Mouse (Mus musculus) MEL (cell line): ENCODE data around the gene Slc16a3.

Experiments used
- CHD1 ChIP-seq: IDR thresholded peaks from 2 replicates; pipeline ENCODE4 v1.6.1; 2012; ENCODE audit warnings: low read depth, mild to moderate bottlenecking, inconsistent platforms, low read length, improper control_type of control experiment
- CTCF ChIP-seq, 3 experiments: IDR thresholded peaks in 2 of 3; conservative IDR thresholded peaks in 1 of 3; 2 replicates each; pipeline ENCODE4 v1.5.1; 2011 to 2012; ENCODE audit warnings: low read length in 3 of 3, low read depth in 2 of 3, mild to moderate bottlenecking in 2 of 3, improper control_type of control experiment in 1 of 3, inconsistent platforms in 1 of 3, mixed read lengths in 1 of 3, moderate library complexity in 1 of 3; ENCODE audit not compliant: control insufficient read depth in 1 of 3, insufficient read depth in 1 of 3, poor library complexity in 1 of 3, severe bottlenecking in 1 of 3
- EP300 ChIP-seq, 2 experiments: IDR thresholded peaks; 2 replicates each; pipeline ENCODE4 v1.6.1; 2011; ENCODE audit warnings: improper control_type of control experiment in 2 of 2, low read length in 2 of 2, low read depth in 1 of 2, mild to moderate bottlenecking in 1 of 2
- ETS1 ChIP-seq: IDR thresholded peaks from 2 replicates; pipeline ENCODE4 v1.6.1; 2012; ENCODE audit warnings: low read depth, mild to moderate bottlenecking, inconsistent platforms, low read length, improper control_type of control experiment, moderate library complexity
- MAFK ChIP-seq: IDR thresholded peaks from 2 replicates; pipeline ENCODE4 v1.6.1; 2011; ENCODE audit warnings: low read depth, mild to moderate bottlenecking, low read length, improper control_type of control experiment, borderline replicate concordance
- MEF2A ChIP-seq: IDR thresholded peaks from 2 replicates; pipeline ENCODE4 v1.6.1; 2014; ENCODE audit warnings: low read depth, mild to moderate bottlenecking, inconsistent platforms, low read length, improper control_type of control experiment; ENCODE audit not compliant: poor library complexity, insufficient replicate concordance, severe bottlenecking; ENCODE audit errors: extremely low read depth
- NELFE ChIP-seq: IDR thresholded peaks from 2 replicates; pipeline ENCODE4 v1.6.1; 2011; ENCODE audit warnings: low read depth, low read length, improper control_type of control experiment
- RCOR1 ChIP-seq: IDR thresholded peaks from 2 replicates; pipeline ENCODE4 v1.6.1; 2012; ENCODE audit warnings: low read depth, mild to moderate bottlenecking, inconsistent platforms, low read length, improper control_type of control experiment
- TBP ChIP-seq: IDR thresholded peaks from 2 replicates; pipeline ENCODE4 v1.8.0; 2011; ENCODE audit warnings: low read depth, low read length, improper control_type of control experiment

- TF ChIP-seq MAFK (no peak), ETS1 (no peak), TBP (no peak), RCOR1 (no peak), EP300 (IDR thresholded peaks at IDR 0.05; ENCODE audit: low read depth in 1 of 2, low read length in 2 of 2) (no peak), CTCF (IDR thresholded peaks at IDR 0.05 in 2 of 3, conservative IDR thresholded peaks at IDR 0.05 in 1 of 3; ENCODE audit: control insufficient read depth in 1 of 3, insufficient read depth in 1 of 3, low read depth in 2 of 3, low read length in 3 of 3, poor library complexity in 1 of 3, severe bottlenecking in 1 of 3) (no peak), MEF2A (no peak), CHD1 (no peak), NELFE (no peak)
These were observed 1.6 kb downstream of the Slc16a3 start for GRCm38 (mm10) chr11:120949863-120950262.
